Mouse (Mus musculus) kidney, postnatal 10 days (tissue): ENCODE measurements around the gene Ccer2.

Source experiments
- DNase-seq: peaks from one replicate; pipeline ENCODE4 v3.0.0; 2021; ENCODE audit warnings: mixed read lengths

The Ccer2 gene

DNA sequence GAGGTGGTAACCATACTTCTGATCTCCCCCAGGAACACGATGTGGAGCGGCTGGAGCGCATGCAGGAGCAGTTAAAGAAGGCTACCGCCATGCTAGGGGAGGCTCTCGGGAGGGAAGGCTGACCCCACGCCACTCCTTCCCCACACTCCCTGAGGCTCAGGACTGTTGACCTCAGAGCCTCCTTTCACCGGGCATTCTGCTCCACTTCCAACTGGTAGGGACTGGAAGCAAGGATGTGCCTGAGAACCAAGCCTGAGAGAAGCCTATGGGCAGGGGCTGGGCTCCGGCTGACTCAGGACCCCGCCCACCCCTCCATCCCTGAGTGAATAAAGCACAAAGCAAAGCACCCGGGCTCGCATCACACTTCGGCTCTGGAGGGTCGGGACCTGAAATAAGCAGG is 2.6 kb downstream of the Ccer2 start:
- DNase-seq, result no peak

DNA sequence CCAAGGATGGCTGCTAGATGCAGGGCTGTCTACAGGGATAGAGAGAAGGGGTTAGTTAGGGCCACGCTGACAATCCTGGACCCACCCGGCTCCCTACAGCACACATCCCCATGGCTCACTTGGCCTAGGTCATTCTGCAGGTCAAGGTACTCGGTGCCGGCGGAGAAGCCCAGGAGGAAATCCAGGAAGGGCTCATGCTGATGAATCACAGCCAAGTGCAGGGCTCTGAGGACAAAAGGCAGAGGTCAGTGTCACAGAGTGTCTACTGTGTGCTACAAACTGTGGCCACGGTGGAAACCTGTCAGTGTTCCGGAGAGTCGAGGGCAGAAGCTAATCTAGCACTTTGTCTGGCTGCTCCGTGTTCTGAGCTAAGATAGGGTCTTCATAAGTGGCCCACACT is 5.9 kb downstream of the Ccer2 start:
- DNase-seq, result no peak

DNA sequence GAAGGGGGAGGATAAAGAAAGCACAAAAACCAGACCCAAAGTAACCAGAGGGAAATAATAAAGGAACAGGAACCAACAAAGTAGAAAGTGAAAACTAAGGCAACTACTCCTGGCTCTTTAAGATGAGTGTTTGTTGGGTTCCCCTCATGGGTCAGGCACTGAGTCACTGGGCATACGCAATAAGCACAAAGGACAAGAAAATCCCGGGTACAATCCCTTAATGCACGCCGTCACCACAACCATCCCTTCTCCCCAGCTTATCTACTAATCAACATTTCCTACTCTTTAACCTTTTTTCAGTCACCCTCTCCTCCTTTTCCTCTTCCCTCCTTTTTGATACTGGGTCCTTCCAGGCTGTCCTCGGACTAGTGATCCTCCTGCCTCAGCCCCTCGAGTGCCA is 9.2 kb downstream of the Ccer2 start:
- no peak for DNase-seq

DNA sequence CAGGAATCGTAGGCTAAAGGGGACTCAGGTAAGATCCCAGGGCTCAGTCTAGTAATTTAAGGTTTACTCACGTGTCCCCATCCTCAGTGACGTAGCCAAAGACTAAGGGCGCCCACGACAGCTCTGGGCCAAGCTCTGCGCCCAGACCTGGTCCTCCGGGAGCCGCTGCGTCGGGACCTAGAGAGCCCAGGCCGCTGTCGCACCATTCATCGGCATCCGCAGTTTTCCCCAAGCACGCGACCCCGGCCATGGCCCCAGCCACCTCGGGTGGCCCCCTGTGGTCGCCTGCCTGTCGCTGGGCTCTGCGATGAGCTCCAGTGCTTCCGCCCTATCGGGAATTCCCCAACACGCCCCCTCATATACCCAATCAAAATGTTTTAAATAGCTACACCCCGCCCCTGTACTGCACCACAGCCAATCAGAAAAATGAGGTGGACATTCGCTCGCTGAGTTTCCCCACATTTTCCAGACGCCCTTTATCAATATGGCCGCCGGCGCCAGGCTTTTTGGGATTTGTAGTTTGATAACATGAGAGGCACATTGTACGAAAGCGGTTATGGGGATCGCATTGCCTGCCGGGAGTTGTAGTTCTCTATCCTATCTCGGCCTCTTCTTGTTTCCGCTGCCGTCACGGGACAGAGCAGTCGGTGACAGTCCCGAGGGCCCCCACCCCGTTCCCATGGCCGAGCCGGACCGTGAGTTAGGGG is 10.4 kb downstream of the Ccer2 start, which contains the start of gene Sirt2:
Gene Sirt2 (plus strand): TSS at position 563 of the 707 bp plus-strand sequence.
- peak; percentile 97 for DNase-seq

DNA sequence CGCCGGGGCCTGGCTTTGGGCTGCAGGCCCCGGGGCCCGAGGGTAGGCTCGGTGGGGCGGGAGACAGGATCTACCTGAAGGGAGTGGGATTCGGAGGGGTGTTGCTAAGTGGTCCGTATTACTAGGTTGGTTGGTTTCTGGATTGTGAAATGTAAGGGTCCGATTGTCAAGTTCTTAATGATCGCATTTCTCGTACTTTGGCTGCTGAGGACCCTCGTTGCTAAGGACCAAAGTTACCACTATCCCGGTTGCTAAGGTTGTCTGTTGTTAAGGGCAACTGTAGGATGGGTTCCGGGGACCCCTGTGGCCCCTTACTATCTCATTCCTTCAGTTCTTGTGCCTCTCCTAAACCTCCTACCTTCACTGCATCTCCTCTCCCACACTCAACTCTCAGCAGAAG is 10.9 kb downstream of the Ccer2 start:
- no peak for DNase-seq

DNA sequence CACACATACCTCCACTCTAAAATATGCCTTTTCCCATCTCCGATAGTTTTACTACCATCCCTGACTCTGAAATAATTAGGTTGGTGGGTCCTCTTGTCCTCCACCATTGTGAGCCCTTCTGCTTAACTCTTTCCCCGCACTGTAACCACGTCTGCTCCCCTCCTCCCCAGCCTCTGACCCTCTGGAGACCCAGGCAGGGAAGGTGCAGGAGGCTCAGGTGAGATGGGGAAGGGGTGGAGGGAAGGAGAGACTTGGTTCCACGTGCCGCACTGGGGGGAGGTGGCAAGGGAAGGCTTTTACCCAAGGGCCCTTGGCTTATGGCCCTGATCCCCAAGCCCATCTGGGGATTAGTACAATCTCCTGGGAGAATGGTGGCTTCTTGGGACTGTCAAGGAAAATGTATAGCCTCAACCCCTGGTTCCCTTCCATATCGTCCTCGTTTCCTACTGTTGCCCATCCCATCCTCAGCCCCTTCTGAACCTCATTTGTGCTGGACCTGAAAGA is 11.5 kb downstream of the Ccer2 start, which contains the start of gene Nfkbib:
Gene Nfkbib (minus strand): TSS at position 51 of the 504 bp plus-strand sequence.
- no peak for DNase-seq

DNA sequence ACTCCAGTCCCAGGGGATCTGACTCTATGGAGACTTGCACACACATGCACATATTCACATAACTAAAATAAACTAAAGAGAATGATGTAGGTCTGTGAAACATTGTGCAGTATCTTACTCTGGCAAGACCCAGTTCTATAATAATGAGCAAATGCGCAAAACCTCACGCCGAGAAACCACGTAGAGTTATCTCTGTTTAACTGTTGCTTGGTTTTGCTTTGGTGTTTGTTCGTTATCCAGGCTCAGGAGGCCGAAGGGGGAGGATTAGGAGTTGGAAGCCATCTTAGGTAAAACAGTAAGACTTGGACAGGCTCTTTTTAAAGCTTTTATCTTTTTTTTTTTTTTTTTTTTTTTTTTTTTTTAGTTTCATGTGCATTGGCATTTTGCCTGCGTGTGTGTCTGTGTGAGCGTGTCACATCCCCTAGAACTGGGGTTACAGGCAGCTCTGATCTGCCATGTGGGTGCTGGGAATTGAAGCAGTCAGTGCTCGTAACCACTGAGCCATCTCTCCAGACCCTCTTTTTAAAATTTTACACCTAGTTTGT is 13.5 kb downstream of the Ccer2 start:
- DNase-seq, result no peak

DNA sequence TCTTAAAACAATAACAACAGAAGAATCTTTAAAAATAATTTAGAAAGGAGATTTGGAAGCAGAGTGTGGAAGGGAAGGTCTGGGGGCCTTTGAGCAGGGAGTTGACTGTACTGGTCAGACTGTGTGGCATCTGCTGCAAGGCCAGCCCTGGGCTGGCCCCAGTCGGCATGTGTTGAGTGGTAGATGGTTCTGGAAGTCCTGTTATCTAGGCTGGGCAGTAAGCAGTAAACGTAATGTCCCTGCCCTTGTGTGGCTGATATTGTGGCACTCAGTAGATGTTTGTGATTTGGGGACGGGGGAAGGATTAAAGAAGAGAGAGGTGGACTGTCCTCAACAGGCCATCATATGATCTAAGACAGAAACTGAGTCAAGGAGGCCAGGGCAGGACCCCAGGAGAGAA is 14.3 kb downstream of the Ccer2 start:
- no peak for DNase-seq

DNA sequence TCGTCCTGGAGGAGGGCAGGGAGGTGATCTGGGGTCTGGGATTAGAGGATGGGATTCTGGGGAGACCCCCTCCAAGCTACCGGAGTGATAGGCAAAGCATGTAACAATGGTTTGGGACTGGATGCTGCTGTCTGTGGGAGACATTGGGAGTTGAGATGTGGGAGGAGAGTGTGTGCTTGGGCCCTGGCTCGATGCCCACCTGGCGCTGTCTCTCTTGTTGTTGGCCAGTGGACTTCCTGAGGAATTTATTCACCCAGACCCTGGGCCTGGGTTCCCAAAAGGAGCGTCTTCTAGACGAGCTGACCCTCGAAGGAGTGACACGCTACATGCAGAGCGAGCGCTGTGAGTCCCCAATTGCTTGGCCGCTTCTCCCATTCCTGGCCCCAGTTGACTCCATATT is 15.9 kb downstream of the Ccer2 start:
- DNase-seq, result peak; percentile 63

DNA sequence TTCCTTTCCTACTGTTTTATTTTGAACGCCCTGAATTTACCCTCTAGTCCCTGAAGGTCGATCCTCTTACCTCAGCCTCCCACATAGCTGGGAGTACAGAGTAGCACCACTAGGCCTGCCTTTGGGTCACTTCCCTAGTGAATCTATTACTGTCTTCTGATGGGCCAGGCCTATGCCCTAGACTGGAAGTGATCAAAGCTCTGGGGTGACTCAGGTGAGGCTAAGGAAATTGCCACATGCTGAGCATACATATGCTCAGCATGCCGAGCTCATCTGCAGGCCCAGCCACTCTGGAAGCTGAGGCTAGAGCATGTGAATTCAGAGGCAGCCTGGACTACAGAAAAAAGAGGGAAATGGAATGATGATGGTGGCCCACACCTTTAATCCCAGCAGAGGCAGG is 17.2 kb downstream of the Ccer2 start:
- no peak for DNase-seq

DNA sequence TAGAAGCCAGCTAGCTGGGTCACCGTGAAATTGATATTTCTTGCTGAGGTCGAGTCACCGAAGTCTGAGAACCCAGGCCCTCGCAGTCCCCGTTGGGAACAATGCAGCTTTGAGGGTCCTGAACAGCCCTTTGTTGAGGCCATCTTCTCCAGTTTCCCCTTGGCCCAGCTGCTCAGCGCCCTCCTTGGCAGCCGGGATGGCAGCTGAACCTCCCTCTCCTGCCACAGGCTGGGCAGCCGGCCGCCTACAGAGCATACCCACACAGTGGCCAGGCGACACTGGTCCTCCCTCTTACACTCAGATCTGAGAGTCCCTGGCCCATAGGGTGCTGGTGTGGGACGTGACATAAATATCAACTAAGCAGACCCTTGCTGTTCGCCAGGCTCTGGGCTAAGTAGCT is 18.2 kb downstream of the Ccer2 start:
- no peak for DNase-seq

DNA sequence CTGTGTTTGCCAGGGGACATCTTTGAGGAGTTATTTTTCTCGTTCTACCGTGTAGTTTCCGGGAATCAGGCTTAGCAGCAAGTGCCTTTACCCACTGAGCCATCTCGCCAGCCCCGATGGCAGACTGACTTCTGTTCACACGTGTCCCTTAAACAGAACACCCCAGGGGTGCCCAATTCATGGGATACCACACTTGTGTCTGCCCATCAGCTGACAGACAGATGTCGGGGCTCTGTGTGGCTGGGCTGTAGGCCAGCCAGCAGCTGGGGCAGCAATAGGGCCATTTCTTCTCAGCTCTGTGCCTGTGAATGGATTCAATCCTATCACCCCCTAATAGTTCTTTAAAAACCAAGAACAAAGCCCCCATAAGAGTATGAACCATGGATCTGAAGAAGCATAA is 19.2 kb downstream of the Ccer2 start:
- DNase-seq, result no peak

DNA sequence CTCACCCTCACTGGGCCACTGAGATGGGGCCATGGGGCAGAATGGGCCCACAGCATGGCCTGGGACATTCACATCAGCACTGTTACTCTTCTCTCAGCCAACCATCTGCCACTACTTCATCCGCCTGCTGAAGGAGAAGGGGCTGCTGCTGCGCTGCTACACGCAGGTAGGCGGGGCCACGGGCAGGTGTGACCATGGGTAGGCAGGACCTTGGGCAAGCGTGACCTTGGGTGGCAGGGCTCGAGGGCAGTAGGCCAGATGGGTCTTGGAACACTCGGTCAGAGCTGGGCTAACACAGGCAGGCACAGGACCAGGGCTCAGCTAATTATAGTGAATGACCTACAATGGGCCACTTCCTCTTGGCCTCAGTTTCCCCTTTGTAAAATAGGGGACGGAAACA is 22.9 kb downstream of the Ccer2 start:
- DNase-seq, result no peak

DNA sequence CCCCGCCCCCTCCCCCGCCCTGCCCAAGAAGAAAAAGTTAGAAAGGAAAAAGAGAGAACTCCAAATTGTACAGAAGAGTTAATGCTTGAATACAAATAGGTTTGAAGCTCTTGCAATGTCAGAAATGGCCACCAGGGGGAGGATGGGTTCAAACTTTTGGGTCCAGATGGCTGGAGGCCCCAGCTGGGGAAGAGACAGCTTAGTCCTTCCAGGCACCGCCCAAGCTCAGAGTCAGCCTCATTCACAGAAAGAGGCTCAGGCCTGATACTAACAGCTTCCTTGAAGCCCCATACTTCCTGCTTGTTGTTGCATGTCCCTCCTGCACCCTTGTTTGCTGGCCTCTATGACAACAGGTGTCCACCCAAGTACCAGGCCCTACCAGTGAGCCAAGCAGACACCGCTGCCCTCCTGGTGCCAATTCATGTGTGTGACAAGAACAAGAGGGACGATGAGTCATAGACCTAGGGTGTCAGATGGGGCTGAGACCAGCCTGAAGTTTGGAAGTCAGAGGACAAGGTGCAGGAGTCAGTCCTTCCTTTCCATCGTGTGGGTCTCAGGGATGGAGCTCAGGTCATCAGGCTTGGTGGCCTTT is 24.2 kb downstream of the Ccer2 start:
- peak; percentile 95 for DNase-seq

DNA sequence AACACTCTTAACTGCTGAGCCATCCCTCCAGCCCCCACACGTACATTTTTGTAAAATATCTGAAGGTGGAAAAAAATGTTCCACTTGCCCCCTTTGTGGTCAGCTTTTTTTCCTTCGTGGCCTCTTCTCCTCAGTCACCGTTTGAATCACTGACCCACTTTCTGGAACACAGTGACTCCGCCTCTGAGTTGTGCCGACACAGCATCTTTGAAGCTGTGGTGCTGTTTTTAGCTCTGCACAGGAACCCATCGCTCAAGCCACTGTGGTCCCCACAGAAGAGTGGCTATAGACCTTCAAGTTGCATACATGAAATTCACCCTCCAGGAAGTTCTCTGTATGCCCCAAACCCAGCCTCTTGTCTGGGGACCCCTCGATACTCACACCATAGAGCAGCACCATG is 24.9 kb downstream of the Ccer2 start:
- DNase-seq, result no peak

DNA sequence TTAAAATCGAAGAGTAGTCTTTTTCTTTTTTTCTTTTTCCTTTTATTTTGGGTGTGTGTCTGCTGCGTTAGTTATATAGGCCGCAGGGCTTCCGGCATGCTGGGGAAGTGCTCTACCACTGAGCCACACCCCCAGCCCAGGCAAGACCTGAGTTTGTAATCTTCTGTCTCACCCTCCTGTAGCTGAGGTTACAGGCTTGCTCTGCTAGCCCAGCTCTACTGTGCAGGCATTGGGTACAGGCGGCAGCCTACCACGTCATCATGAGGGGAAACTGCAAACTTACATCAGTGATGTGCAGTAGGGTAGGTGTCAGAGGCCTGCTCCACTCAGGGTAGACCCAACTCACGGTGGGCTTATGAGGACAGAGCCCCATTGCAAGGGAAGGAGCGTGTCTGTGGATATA is 25.3 kb downstream of the Ccer2 start:
- DNase-seq, result no peak

DNA sequence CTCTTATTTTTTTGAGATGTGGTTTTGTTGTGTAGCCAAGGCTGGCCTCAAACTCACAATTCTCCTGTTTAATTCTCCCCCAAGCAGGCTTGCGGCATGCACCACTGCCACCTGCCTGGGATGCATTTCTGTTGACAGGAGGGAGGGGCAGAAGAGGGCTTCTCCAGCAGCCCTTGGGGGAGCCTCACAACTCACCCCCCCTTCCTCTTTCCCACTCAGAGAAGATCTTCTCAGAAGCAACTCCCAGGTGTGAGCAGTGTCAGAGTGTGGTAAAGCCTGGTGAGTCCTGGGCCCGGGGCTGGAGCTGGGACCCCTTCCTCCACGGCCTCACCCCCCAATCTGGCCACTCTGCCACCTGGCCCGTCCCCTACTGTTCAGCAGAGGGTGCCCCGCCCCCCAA is 29.2 kb downstream of the Ccer2 start:
- DNase-seq, result no peak

DNA sequence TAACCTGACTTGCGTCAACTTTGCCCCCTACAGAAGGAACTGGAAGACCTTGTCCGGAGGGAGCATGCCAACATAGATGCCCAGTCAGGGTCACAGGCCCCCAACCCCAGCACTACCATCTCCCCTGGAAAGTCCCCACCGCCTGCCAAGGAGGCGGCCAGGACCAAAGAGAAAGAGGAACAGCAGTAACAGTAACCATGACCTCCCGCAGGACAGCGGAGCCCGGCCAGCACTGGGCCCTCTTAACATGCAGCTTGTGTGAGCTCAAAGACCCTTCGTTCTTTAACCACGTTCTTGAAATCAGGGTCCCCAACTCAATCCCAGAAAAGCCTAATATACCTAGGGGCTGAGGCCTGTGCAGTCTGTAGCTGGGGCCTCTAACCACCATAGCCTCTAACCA is 31.9 kb downstream of the Ccer2 start:
- no peak for DNase-seq

DNA sequence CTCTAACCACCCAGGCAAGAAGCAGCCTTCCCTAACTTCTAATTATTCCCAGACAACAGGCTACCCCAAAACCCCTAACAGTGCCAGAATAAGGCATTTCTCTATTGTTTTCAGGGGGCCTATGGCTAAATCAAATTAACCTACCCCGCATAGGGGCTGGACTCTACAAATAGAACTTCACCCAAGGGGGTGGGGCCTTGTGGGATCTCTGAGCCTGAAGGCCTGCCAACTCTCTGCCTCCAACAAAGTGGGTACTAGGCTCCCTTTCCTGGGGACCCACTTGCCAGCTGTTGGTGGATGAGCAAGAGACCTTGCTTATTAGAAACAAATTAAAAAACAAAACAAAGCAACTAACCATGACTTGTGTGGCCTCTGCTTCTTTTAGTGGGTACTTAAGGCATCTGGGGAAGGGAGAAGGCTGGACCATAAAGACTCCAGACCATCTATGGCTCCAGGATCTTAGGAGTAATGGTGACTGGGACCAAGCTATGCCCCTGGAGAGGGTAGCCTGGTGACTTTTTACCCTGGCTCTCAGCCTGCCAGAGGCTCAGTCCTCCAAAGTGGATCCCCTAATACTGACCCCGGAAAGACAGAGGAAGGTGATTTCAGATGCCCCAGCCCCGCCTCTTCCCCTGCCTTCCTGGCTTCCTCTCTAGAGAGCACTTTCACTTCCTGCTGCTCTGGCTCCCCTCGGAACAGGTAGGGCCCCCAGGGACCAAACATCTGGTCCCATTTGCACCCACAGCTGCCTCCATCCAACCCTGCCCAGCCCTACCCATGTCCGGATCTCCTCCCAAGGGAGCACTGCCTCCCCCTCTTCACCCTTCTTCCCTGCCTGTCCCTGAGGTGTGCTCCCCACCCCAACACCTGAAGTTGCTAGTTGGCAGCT is 32.6 kb downstream of the Ccer2 start, which contains the start of gene Rinl:
Gene Rinl (plus strand): TSS at position 663 of the 889 bp plus-strand sequence.
- DNase-seq, result no peak

DNA sequence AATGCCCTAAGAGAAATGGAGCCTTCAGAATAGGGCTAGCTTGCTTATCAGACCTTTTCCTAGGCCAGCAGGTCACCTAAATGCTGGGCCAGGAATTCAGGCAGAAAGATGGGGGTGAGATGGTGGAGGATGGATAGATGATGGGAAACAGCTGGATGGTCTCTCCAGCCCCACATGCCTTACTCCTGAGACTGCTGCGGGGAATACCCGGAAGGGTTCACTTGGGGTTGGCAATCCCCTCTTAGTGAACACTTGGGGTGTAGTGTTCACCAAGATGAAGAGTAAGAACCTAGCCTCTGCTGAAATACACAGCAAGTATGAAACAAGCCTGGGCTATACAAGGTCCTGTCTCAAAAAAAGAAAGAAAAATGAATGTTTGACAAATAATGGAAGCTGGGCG is 33.3 kb downstream of the Ccer2 start:
- DNase-seq, result no peak

DNA sequence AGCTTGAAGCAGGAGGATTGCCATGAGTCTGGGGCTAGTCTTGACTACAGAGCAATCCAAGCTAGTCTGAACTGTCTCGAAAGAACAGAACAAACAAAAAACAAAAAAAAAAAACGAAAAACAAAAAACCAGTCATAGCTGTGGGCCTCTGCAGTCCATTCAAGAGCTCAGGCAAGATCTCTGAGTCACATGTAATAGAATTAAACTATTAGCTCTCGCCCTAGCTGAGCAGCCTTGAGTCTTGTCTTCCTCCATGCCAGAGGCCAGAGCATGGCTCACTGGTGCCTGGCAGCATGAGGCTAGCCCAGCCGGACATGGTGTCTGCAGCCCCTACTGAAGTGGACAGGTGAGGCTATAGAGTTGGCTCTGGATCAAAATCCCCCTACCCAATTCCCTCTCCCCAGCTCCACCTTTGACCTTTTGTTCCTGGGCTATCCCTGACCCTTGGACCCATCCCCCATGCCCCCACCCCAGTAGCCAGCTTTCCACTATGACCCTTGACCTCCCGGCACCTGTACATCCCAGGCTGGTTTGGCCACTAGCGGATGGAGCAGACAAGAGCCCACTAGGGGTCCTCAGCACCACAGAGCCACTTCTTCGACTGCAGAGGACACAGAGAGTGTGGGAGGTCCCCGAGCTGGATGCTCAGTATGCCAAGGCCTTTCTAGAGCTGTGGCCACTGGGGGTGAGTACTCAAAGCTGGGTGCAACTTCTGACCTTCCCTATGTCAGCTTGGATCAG is 34.3 kb downstream of the Ccer2 start:
- DNase-seq, result peak; percentile 63

DNA sequence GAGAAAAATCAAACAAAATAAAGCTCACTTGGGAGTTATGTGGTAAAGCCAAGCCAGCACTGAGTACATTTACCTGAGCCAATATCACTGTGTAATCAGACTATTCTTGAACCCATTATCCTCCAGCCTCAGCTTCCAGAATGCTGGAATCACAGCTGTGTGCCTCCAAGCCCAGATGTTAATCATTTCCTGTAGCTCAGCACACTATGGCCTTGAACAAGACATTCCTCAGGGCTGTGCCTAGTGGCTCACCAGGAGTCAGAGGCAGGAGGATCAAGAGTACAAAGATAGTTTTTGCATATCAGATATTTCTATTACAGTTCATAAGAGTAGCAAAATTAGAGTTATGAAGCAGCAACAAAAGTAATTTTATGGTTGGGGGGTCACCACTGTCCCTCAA is 35.7 kb downstream of the Ccer2 start:
- DNase-seq, result no peak
